Mouse (Mus musculus): ENCODE data around the gene H2-D1.
"Not testable (repeated sequence)": the region's sequence is repeated elsewhere in the genome, so short reads cannot be mapped to it uniquely, and the experiment has no call there.

The H2-D1 gene

DNA sequence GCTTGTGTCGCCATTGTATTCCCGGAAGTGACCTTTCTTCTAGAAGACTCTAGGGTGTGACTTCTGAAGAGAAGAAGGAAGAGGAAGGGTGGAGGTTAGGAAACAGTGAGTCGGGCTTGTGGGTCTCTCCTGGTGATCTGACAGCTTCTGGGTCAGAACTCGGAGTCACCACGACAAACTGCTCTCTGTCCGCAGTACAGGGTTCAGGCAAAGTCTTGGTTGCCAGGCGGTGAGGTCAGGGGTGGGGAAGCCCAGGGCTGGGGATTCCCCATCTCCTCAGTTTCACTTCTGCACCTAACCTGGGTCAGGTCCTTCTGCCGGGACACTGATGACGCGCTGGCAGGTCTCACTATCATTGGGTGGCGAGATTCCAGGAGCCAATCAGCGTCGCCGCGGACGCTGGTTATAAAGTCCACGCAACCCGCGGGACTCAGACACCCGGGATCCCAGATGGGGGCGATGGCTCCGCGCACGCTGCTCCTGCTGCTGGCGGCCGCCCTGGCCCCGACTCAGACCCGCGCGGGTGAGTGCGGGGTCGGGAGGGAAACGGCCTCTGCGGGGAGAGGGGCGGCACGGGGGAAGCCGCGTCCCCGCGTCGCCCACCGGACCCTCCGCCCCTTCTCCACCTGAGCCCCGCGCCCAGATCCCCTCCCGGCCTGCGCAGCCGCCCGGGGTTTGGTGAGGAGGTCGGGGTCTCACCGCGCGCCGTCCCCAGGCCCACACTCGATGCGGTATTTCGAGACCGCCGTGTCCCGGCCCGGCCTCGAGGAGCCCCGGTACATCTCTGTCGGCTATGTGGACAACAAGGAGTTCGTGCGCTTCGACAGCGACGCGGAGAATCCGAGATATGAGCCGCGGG is at the start of gene H2-D1:
H2-D1 (plus strand) TSS at position 67 of the 859 bp plus-strand sequence.
- peak; percentile 92 for DNase-seq

DNA sequence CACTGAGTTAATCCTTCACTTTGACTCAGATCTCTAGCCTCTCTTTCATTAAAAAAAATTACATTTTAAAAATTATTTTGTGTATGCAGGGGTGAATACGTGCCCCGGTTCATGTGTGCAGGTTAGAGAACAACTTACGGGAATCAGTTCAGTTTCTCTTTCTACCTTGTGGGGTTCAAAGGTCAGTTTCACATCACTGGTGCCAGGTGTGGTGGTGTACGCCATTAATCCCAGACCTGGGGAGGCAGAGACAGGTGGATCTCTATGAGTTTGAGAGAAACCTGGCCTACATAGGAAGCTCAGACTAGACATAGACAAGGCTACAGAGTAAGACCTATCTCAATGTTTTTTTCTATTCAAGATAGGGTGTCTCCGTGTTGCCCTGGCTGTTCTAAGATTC is 49.5 kb upstream of the H2-D1 start:
- DNase-seq, result no peak

DNA sequence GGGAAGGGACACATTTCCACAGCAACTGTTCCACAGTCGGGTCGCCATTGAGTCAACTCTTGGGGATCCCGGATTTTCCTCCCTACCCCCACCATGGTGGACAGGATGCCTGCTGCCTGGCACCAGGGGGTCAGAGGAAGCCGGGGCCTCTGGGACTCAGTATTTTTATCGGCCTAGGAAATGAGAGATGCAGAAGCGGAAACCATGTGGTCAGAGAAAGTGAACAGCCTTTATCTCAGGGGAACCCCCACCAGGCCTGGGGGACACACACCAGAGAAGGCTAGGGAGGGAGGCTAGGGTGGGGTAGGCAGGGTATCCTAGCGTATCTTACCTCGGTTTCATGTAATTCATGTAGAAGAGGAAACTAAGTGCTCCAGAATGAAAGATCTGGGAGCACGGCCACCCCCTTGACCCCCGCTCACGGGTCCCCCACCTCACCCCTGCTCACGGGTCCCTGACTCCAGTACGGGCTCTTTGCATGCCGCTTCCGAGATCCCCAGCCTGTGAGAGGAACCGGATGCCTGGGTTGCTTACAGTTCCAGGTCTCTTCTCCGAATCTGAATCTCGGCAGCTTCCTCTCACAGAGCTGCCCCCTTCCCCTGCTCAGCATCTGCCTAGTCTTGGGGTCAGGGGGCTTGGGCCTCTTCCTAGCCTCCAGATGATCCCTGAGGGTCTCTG is 43.9 kb upstream of the H2-D1 start:
- DNase-seq, result no peak

DNA sequence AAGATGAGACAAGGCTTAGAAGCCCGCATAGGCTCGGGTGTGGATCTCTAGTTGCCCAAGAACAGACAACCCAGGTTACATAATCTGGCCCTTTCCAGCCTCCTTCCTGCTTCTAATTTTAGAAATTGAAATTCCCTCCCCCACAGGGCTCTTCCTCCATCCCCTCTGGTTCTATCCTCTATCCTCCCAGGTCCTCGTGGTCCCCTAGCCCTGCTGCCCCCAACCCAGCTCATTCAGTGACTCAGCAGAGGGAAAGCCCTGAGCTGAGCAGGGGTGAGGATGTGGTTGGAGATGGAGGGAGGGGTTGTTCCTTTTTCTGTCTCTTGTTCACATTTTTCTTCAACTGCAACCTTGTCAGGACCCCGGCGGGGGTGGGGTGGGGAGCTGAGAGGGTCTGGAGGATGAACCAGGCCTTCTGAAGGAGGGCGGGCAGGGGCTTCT is 42.9 kb upstream of the H2-D1 start:
- no peak for DNase-seq

DNA sequence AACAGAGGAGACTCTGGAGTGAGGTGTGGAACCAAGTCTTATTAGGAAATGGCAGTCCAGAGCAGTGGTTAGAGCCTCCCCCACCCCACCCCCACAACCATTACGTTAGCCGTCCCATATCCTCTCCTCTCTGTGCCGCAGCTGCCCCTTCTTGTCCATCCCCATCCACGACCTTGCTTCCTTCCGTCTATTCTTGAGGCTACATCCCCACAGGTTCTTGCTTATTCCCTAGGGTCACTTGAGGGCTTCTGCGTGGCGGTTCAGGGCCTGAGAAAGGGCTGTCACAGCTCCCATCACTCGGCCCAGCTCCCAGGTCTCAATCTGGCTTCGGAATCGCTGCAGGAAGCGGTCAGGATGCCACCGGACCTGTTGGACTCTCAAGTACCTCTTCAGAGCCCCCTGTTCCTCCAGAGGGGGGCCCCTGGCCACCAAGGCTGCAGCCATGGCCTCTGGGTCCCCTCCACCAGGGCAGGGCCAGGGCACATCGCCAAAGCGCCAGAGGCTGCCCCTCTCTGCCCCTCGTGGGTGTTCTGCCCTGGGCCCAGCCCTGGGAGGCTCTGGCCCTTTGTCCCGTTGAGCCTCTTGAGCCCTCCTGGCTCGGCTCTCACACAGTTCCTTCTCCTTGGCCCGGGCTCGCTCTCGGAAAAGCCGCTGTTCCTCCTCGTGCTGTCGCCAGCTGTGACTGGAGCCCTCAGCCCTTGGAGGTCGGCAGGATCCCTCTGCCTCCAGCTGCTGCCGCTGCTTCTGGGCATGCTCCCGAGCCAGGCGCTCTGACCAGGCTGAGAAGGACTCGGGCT is 42.2 kb upstream of the H2-D1 start, which contains the start of gene Gm16181:
Gm16181 (plus strand) TSS at position 679 of the 797 bp plus-strand sequence.
- DNase-seq, result no peak

DNA sequence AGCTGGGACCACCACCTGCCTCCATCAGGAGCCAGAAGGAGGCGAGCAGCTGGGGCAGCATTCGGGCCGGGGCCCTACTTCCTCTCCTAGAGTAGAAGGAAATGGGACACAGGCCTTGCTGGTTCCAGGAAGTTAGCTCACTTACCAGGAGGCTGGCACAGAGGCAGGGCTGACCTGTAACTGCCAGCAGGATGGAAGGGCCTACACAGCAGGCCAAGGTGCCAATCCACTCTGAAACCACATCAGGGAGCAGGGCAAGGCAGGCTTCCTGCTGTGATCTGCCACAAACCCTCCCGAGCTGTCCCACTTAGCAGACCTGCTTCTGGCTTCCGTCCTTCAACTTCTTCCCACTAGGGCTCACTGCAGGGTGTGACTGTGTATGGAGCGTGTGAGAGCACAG is 40.2 kb upstream of the H2-D1 start:
- DNase-seq, result no peak

DNA sequence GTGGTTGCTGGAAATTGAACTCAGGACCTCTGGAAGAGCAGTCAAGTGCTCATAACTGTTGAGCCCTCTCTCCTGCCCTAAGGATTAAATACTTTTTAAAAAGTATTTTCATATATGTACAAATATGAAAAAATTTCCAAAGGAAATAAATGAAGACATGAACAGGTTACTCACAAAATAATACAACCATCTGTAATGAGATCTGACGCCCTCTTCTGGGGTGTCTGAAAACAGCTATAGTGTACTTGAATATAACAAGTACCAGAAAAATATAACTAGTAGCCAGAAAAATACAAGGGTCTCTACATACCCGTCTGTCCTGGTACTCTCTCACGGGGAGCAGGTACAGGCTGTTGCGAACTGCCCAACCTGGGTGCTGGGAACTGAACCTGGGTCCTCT is 37.9 kb upstream of the H2-D1 start:
- DNase-seq, result no peak

DNA sequence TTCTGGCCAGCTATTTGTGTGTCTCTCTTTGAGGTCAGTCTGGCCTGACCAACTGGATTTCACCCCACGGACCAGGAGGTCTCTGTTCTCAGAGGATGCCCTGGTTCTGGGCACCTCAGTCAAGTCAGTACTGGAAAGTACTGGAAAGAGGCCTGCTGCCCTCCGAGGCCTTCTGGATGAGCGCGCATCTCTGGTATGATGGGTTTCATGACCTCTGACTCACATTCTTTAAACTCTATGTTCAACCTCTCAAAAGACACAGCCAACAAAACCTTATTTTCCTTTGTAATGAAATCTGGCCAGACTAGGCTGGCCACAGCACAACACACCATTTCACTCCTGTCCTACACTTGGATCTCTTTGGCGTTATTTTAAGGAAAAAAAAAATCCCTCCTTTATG is 37.1 kb upstream of the H2-D1 start:
- DNase-seq, result no peak

DNA sequence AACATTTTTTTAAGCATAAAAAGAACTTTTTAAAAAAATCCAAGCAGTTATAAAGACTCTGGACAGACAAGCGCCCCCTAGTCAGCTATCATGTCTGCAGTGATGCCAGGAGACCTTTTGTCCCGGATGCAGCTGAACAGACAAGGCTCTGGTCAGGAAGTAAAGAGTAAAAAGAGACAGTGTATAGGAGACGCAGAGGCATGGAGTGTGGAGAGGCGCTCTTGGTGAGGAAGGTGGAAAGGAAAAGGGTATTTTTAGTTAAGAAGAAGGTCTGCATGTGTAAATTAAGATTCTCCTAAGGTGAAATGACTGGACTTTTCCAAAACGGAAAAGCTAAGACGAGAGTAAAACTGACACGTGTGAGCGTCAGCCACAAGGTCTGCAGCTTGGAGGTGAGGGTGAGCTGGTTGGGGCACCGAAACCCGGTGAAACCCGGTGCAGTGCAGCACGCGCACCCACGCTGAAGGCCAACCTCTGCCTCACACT is 35.9 kb upstream of the H2-D1 start:
- no peak for DNase-seq

DNA sequence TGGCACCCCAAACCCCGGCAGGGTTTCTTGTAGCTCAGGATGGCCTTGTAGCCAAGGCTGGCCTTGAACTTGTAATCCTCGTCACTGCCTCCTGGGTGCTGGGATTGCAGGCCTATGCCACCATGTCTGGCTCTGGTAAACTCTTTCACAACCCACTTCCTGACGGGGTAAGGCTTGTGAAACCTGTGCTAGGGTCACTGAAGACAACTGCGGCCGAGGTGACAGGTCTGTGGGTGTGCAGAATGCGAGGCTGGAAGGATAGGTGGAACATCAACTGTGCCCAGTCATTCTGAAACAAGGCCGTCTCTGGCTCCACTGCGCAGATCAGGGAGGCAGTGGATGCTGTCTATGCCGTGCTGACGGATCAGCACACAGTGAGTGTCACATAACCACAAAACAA is 31.5 kb upstream of the H2-D1 start:
- DNase-seq, result no peak

DNA sequence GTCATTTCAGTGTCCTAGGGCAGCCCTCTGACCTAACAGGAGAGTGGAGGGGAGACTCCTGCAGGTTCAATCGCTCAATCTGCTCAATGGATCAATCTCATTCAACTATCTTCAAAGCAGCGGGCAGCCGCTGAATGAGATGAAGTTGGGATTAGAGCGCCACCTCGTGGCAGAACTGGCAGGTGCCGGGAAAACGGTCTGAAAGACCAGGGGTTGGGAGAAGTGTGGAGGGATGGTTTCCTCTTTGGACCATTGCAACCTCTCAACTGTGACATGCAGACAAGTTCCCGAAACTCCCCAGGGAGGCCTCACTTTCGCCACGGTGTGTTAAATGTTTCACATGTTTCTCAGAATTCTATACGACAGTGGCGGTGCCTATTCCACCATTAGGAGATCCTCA is 30.5 kb upstream of the H2-D1 start:
- peak; percentile 90 for DNase-seq

DNA sequence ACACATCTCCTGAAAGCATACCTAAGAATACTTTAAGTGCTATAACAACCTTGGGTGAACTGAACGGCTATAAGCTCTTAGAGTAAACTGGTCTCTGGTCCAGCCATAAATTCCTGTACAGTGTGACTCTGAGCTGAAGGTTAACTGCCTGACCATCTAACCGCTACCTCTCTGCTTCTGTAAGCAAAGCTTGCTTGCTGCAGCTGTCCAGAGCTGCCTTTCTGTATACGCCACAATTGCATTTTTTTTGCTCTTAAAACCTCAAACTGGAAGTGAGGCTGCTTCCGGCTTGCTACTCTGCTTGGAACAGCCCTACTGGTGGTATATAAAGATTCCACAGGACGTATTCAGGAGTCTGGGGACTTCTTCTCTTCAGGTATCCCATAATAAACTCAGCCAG is 29.9 kb upstream of the H2-D1 start:
- no peak for DNase-seq

DNA sequence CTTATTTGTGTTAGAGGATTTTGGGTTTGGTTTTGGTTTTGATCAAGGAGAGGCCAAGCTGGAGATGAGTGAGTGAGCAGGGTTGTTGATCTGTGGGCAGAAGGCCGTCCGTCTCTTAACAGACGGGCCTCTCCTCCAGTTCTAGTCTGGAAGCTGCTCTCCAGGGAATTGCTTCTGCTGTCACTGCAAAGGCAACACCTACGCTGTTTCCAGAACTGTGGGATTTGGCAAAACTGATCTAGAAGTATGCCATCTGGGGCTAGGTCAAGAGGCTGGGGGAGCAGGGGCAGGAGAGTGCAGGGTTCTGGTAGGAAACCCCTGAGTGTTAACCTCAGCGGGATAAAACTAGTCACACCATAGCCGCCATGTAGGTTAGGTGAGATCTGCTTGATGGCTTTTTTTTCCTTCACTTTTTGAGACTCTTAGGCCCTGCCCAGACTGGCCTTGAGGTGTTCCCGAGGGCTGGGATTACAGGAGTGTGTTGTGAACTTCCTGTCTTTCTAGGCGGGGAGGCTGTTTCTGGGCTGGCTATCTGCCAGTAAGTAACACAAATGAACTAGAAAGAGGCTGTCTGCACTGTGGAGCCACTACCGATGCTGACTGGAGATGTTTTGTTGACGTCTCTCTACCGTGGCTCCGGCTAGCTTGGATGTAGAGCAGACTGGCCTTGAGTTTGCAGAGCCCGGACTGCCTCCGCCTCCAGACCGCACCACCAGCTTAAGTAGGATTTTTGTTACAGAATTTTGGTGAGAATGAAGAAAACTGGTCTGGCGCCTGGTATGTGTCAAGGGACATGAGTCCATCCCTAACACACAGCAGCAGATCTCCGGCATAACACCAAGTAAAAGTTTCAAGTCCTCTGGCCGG is 29.2 kb upstream of the H2-D1 start, which contains the start of gene Atp6v1g2:
Atp6v1g2 (plus strand) TSS at position 547 of the 867 bp plus-strand sequence.
- DNase-seq, result no peak

DNA sequence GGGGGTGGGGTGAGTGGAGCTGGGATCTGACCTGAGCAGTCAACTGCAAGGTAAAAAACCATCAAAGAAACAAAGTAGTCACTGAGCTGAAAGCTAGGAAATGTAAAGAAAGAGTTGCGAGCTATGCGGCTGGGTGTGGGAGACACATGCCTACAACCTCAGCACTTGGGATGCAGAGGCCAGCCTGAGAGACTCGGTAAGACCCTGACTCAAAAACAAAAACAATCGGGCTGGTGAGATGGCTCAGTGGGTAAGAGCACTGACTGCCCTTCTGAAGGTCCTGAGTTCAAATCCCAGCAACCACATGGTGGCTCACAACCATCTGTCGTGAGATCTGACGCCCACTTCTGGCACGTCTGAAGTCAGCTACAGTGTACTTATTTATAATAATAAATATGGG is 28.4 kb upstream of the H2-D1 start:
- not testable (repeated sequence) for DNase-seq

DNA sequence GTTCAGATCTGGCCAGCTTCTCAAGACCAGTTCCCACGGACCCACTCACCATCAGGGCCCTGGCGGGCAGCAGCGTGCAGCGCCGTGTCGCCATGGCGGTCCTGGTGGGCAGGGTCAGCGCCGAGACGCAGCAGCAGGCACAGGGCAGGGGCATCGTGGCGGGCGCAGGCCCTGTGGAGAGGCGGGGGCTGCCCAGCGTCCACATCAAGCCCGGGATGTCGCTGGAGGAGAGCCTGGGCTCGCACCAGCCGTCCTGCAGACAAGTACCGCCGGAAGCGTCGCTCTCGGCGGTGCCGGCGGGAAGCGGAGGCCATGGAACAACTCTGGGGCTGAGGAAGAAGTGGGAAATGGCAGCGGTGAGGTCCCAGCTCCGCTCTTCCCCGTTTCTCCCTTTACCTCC is 27.6 kb upstream of the H2-D1 start:
- DNase-seq, result peak; percentile 71

DNA sequence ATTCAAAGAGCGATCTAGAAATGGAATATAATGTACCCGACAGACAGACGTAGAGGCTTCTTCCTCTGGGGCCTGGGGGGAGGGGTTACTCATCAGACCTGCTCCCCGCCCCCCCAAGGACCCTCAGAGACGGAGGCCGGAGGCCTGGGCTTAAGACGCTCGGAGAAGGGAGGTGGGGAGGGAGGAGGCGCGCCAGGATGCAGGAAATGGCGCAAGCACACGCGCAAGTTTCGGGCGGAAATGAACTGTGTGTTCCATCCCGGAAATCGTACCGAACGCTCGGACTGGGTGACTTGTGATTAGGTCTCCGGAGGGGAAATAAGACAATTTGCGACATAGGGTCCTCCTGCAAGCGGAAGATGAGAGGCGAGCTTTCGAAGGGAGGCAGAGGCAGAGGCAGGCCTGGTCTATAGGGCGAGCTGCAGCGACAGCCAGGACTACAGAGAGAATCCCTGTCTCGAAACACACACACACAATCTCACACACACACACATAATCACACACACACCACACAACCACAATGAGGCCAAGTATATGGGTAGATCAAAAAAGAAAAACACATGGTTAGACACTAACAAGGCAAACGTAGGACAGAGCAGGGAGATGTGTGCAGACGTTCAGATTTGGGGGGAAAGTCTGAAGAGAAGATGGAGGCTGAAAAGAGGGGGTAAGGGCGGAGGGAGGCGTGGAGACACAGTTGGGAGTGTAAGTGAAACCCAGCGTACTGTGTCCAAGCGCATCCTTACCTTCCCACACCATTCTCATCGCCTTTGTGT is 26.7 kb upstream of the H2-D1 start, which contains the start of gene Nfkbil1:
Nfkbil1 (minus strand) TSS at position 179 of the 776 bp plus-strand sequence.
- peak; percentile 98 for DNase-seq

DNA sequence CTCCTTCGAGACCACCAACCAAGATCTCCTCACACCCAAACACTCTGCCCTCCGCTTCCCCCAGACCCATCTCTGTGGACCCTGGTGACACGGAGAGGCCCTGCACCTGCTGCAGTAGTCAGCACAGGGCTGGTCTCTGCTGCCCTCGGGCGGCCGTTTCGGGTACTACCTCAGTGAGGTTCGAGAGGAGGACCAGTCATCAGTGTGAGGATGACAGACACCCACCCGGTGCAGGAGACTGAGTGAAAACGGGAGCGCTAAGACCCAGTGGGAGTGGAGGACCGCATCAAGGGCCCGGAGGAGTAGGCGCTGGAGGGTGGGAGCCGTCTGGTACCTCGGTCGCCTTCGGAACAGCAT is 26.2 kb upstream of the H2-D1 start:
- DNase-seq, result peak; percentile 90

DNA sequence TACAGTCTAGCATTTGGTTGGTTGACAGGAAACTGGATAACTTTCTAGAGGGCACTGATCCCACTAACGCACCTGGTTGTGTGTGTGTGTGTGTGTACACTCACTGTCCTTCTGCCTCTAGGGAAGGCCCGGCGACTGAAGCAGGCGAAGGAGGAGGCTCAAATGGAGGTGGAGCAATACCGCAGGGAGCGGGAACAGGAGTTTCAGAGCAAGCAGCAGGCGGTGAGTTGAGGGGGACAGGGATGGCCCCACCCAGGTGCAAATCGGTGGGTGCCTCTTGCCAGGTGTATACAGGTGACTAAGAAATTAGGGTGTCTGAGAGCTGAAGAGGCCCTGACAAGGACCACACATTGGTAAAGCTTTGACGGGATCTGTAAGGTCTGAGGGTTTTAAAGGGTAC is 25.5 kb upstream of the H2-D1 start:
- DNase-seq, result no peak

DNA sequence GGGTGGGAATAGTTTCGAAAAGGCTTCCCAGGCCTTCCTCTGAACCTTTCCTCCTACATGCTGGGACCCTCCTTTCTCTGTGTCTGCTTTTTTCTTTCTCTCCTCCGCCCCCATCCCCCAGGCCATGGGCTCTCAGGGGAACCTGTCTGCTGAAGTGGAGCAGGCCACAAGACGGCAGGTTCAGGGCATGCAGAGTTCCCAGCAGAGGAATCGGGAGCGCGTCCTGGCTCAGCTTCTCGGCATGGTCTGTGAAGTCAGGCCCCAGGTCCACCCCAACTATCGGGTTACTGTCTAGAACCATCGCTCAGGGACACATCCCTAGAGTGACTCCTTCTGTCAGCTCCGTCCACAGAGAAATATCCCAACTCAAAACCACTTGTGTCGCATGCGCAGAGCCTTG is 25.0 kb upstream of the H2-D1 start:
- no peak for DNase-seq

DNA sequence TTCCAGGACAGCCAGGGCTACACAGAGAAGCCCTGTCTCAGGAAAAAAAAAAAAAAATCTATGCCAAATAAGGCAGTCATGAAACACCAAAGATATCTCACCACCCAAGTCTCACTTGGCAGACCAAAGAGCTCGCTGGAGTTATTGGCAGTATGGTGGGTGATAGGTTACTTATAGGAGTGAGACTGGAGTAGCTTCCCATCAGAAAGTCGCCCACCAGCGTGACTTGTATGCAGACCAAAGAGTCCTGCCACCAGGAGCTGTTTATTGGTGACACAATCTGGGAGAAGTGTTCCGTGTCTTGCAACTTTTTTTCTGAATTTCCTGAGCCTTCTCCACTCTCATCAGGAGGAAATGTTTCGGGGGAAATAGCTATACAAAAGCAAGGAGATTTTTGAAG is 22.8 kb upstream of the H2-D1 start:
- no peak for DNase-seq
